Mouse (Mus musculus) embryonic fibroblast, embryonic 13.5 days (primary cell): Measurements from ENCODE around the gene Elmo1. TPM values are rescaled to one million over a fixed set of nuclear protein-coding genes. Genes with fewer than 3 reads are reported as not detected.
A peak's percentile ranks its signal among the peaks of the same experiment; 100 is the strongest.

ENCODE experiments used
- H3K27ac ChIP-seq: 2 replicates; pipeline ENCODE4 v1.5.1; 2012; ENCODE audit warnings: low read length, control low read depth, inconsistent platforms; ENCODE audit not compliant: insufficient read depth
- H3K4me1 ChIP-seq: 2 replicates; pipeline ENCODE4 v1.6.1; 2011; ENCODE audit warnings: low read length; ENCODE audit not compliant: control insufficient read depth, insufficient read depth
- H3K4me3 ChIP-seq: 2 replicates; pipeline ENCODE4 v1.5.1; 2011; ENCODE audit warnings: mild to moderate bottlenecking, control low read depth, low read length; ENCODE audit not compliant: insufficient read depth
- CTCF ChIP-seq: IDR thresholded peaks from 2 replicates; pipeline ENCODE4 v1.5.1; 2011; ENCODE audit warnings: mild to moderate bottlenecking, control low read depth, low read length, moderate library complexity, borderline replicate concordance; ENCODE audit not compliant: insufficient read depth
- POLR2A ChIP-seq: IDR thresholded peaks from 2 replicates; pipeline ENCODE4 v1.6.1; 2011; ENCODE audit warnings: low read depth, mild to moderate bottlenecking, control low read depth, low read length, moderate library complexity
- polyA plus RNA-seq: library from polyadenylated mRNA; stranded (reverse); fragments of >200 nt; gene quantifications from 2 replicates; pipeline ENCODE4 v1.2.4, GENCODE M21; 2011; ENCODE audit warnings: low read depth; ENCODE audit not compliant: missing spikeins, insufficient read length

Gene Elmo1
- polyA plus RNA-seq, 1 experiment, result 4.8 TPM

DNA sequence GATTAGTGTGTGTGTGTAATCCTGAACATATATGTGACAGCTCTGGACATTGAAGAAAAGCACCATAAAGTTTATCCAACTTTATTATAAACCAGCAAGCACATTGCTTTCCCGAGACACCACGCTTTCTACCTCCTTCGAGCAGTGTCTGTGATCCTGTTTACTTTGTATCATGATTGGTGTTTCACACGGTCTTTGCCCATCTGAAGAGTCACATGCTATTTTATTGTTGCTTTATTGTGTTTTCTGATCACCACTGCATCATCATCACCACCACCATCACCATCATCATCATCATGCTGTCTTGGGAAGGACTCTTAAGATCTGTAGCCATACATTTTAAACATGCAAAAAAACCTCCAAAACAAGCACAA, 41.6 kb downstream of the Elmo1 start:
- TF ChIP-seq POLR2A (no peak), CTCF (no peak)
- no peak overlapping the region for H3K4me3 ChIP-seq
- H3K27ac ChIP-seq, result no peak overlapping the region
- H3K4me1 ChIP-seq, result peaks cover 6% of the 10 kb centered on the region; the same call in 1 of the 2 replicates

DNA sequence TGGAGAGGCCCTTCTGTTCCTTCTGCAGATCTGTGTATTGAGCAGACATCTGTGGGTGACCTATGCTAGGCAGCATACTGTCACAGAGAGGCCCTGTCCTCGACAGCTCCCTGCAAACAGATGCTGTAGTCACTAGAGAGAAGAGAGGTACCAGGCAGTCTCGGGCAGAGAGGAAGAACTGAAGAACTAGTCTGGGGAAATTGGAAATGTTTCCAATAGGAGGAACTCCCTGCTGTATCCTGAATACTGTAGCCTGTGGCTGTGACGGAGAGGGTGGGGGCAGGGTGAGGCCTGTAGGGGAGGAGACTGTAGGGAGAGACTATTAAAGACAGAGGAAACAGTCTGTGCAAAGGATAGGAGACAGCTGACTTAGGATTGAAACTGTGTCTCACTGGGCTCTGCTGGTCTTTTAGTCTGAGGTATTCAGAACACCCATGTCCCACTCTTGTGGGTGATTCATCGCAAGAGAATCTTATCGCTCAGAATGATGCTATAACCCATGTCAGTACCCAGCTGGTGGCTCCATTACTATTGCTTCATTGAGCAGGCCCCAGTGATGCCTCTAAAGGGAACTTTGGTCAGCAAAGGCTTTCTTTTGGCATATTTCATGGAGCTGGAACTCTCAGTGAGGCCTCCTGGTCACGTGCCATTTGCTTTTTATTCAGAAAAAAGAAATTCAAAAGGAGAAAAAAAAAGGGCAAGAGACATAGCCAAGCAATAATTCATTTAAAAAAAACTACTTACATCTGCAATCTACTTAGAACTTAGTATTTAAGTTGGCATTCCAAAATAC, 43.4 kb downstream of the Elmo1 start:
- TF ChIP-seq CTCF, result no peak
- TF ChIP-seq POLR2A, result no peak
- Histone ChIP-seq H3K27ac (peak overlapping the region; percentile 68), H3K4me3 (no peak overlapping the region), H3K4me1 (peaks cover 6% of the 10 kb centered on the region; the same call in 1 of the 2 replicates)

DNA sequence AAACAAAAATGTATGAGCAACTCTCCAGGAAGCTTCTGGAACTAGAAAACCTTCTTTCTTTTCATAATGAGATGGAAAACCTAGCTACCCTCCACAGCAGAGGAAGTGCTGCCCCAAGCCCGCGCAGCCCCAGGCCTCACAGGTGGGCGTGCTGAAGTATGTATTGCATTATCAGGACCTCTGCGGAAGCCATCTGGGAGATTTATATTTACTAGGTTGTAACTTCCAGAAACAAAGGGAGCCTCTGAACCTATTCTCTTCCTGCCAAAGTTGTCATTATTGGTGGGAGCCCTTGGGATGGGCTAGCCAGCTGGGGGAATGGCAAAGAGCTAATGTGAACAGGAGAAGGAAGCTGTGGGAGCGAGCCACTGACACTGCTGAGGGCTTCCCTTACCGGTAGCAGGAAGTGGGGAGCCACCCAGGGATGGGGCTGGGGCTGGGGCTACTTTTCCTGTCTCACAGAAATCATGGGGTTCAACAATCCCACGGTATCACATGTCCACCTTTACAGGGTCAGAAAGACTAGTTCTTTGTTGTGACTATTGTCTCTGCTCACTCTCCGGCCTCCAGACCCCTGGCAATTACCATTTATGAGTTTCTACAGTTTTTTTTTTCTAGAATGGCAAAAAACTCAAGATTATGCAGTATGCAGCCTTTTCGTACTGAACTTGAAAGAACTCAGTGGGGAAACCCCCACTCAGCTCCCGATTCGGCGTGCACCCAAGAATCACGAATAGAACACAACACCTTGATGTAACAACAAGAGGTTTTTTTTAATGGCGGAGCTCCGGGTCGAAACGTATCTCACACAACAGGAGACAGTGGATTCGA, 44.2 kb downstream of the Elmo1 start:
- peak overlapping the region; percentile 56 for H3K27ac ChIP-seq
- no peak overlapping the region for H3K4me3 ChIP-seq
- no peak for TF ChIP-seq POLR2A
- no peak for TF ChIP-seq CTCF
- peaks cover 6% of the 10 kb centered on the region; the same call in 1 of the 2 replicates for H3K4me1 ChIP-seq

DNA sequence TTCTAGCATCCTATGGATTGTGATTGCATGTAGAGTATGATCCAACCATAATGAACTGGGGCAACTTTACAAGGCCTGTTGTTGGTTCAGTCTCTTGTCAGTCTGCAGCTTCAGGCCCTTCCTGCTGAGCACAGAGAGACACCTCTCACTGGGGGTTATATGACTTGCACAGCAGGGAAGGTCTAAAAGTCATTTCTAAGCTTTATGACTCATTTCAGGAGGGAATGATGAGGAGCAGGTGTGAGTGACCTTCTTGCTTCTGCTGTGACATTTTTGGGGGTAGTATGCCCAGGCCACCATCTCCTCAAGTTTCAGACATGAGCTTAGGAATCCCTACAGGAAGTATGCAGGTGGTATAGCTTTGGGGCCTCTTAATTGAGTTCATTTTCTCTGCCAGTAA, 46.4 kb downstream of the Elmo1 start:
- TF ChIP-seq CTCF (no peak), POLR2A (no peak)
- Histone ChIP-seq H3K4me3 (no peak overlapping the region), H3K27ac (no peak overlapping the region), H3K4me1 (peaks cover 6% of the 10 kb centered on the region; the same call in 1 of the 2 replicates)

DNA sequence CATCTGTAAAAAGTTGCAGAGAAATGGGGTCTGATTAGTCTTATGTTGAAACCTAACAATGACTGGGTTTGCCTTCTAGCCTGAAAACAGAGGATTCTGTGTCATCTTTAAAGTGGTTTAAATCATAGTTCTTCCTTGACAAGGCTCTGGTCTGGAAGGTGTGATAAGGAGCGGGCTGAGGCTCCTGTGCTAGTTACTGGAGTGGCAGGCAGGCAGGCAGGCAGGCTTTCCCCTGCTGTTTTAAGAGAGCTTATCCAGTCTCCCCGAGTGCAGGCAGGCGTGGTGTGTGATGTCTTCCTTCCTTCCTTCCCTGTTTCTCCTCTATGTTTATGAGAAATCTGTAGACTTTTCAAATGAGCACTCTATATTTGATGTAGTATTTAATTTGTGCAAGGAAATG, 48.1 kb downstream of the Elmo1 start:
- H3K4me1 ChIP-seq, result peaks cover 4% of the 10 kb centered on the region; the same call in 1 of the 2 replicates
- TF ChIP-seq CTCF, result no peak
- TF ChIP-seq POLR2A, result no peak
- no peak overlapping the region for H3K27ac ChIP-seq

DNA sequence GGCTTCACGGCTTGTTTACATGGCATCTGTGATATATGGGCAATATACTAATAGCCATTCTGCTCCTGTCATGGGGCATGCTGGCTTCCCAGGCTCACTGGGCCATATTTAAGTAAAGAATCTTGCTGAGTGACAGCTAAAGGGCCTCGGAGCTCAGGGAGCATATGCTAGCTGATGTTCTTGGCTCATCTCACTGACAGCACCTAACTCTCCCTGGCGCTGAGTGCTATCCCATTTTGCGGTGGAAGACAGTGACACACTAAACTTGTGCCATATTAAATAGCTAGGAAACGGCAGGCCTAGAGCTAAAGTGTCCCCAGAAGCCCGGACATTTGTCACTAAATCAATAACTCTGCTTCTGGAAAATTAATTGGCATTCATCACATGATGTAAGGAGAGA, 48.7 kb downstream of the Elmo1 start:
- no peaks in the 10 kb centered on the region for H3K4me1 ChIP-seq
- TF ChIP-seq POLR2A (no peak), CTCF (no peak)
- no peak overlapping the region for H3K27ac ChIP-seq
- H3K4me3 ChIP-seq, result no peak overlapping the region

More for the DNA sequence above, 48.1 kb downstream of the Elmo1 start:
- no peak overlapping the region for H3K4me3 ChIP-seq

DNA sequence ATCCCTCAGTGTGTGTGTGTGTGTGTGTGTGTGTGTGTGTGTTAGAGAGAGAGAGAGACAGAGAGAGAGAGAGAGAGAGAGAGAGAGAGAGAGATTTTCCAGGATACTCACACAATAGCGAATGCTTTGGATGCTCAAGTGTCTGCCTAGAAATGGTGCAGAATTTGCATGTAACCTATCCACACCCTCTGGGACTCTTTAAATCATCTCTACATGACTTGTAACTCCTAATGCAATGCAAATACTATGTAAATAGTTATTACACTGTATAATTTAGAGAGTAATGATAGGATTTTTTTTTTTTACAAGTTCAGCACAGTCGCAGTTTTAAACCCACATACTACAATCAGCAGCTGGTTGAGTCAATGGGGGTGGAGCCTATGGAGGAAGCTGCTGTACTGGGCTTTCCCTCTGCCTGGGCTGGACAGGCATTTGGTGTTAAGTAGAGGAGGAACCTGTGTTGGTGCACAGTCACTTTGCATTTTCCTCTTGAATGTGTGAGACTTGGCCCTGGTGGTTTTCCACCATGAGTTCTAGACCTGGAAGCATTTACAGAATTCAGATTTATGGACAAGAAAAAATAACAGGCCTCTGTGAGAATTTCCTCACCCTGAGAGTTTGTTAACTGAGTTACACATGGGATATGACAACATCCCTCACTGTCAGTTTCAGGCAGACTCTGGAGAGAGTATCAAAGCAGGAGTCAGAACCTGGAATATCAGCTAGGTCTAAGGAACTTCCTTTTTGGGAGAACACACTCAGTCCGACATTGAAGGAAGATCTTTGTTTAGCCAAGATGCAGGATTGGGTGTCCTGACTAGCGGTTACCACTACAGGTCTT, 49.6 kb downstream of the Elmo1 start:
- TF ChIP-seq CTCF (no peak), POLR2A (no peak)
- no peak overlapping the region for H3K27ac ChIP-seq
- H3K4me1 ChIP-seq, result no peaks in the 10 kb centered on the region
- H3K4me3 ChIP-seq, result no peak overlapping the region

DNA sequence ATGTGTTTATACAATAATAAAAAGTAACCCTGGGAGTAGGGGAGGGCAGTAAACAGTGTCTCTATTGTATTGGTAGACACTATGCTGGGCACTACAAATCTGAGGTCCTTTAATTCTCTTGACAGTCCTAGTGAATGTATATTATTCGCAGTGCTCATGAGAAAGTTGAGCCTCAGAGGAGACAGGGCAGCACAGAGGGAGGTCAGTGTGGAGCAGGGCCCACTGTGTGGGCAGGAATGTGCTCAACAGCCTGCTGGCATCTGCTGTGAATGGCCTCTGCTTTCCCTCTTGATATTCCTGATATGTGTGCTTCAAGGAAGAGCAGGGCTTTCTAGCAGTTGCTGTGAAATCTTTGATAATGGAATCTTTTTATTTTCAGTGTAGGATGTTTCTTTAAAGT, 52.2 kb downstream of the Elmo1 start:
- TF ChIP-seq POLR2A (no peak), CTCF (no peak)
- no peaks in the 10 kb centered on the region for H3K4me1 ChIP-seq
- H3K4me3 ChIP-seq, result no peak overlapping the region
- no peak overlapping the region for H3K27ac ChIP-seq

DNA sequence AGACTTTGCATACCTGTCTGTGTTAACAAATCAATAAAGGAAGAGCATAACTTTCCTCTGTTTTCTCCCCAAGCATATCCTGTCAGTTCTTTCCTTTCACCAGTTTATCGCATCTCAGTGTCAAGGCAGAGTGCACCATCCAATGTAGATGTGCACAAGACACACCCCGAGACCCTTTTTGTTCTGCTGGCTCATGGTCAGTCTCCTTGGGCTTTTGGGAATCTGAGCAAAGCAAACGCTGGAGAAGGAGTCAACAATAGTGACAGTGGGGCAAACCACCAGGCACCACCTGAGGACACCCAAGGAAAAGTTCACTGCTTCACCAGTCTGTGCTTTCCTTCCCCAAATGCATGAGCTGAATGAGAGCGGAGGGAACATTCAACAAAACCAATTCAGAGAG, 56.5 kb downstream of the Elmo1 start:
- no peak overlapping the region for H3K27ac ChIP-seq
- no peak for TF ChIP-seq CTCF
- no peak for TF ChIP-seq POLR2A
- H3K4me3 ChIP-seq, result no peak overlapping the region
- no peaks in the 10 kb centered on the region for H3K4me1 ChIP-seq

DNA sequence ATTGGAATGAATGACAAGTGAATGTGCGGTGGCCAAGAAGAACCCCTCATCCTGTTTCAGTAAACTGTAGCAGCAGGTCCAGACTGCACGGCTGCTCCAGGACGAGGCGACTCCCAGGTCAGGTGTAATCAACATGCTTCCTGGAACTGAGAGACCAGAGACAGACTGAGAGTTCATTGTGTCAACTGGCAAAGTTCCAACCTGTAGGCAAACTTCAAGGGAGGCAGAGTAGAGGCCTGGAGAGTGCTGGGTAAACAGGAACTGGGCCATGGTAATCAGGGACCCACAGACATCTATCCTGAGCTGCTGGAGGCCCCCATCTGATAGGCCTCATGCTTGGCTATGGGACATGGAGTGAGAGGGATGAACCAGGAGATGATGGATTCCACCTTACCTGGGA, 57.3 kb downstream of the Elmo1 start:
- no peaks in the 10 kb centered on the region for H3K4me1 ChIP-seq
- no peak overlapping the region for H3K4me3 ChIP-seq
- H3K27ac ChIP-seq, result no peak overlapping the region
- TF ChIP-seq POLR2A (no peak), CTCF (no peak)
